Mouse (Mus musculus) lung, embryonic 16.5 days (tissue): ENCODE data around the gene Wscd1. TPM values are rescaled to one million over a fixed set of nuclear protein-coding genes. Genes with fewer than 3 reads are reported as not detected.

Experiments used
- ATAC-seq: fragments of 200-750 bp; cut with Nextera tagmentation; 2 replicates; pipeline ENCODE4 v1.8.0; 2017; ENCODE audit warnings: low read depth, mild to moderate bottlenecking, moderate library complexity
- H3K27ac ChIP-seq: fragments of 300-500 bp; sonication (generic); 2 replicates; pipeline ENCODE4 v1.5.1; 2014; ENCODE audit warnings: mild to moderate bottlenecking, control low read depth, low read length
- H3K27me3 ChIP-seq: fragments of 300-500 bp; sonication (generic); 2 replicates; pipeline ENCODE4 v1.6.1; 2014; ENCODE audit warnings: low read depth, low read length, mixed read lengths; ENCODE audit not compliant: control insufficient read depth, insufficient read depth
- H3K36me3 ChIP-seq: fragments of 300-500 bp; sonication (generic); 2 replicates; pipeline ENCODE4 v1.6.1; 2014; ENCODE audit warnings: low read length; ENCODE audit not compliant: control insufficient read depth, insufficient read depth
- H3K4me1 ChIP-seq: fragments of 300-500 bp; sonication (generic); replicated peaks from 2 replicates; pipeline ENCODE4 v1.6.1; 2014; ENCODE audit warnings: low read length, mixed read lengths; ENCODE audit not compliant: control insufficient read depth, insufficient read depth
- H3K4me2 ChIP-seq: fragments of 300-500 bp; sonication (generic); 2 replicates; pipeline ENCODE4 v1.6.1; 2014; ENCODE audit warnings: low read depth, low read length, control low read depth
- H3K4me3 ChIP-seq: fragments of 300-500 bp; sonication (generic); 2 replicates; pipeline ENCODE4 v1.5.1; 2014; ENCODE audit warnings: mild to moderate bottlenecking, low read length, control low read depth
- H3K9ac ChIP-seq: fragments of 300-500 bp; sonication (generic); 2 replicates; pipeline ENCODE4 v1.6.1; 2014; ENCODE audit warnings: low read length, control low read depth
- H3K9me3 ChIP-seq: fragments of 300-500 bp; sonication (generic); 2 replicates; pipeline ENCODE4 v1.6.1; 2016; ENCODE audit warnings: low read length; ENCODE audit not compliant: control insufficient read depth
- WGBS: fragments of 180-500 bp; shearing (Covaris S2); extraction: QIAGEN DNeasy Blood & Tissue Kit; methylation state at CpG from one replicate; pipeline ENCODE4 v1.1.7; 2014; 5-methylcytosine and 5-hydroxymethylcytosine counted together
- polyA plus RNA-seq: library from polyadenylated mRNA; unstranded; fragments of >200 nt; fragmentation: Nextera tagmentation; extraction: Ambion mirVana; gene quantifications from 2 replicates; pipeline ENCODE4 v1.2.1, GENCODE M21; 2015

Gene Wscd1
- polyA plus RNA-seq, 1 experiment from 2014 or later: 11.8 TPM

DNA sequence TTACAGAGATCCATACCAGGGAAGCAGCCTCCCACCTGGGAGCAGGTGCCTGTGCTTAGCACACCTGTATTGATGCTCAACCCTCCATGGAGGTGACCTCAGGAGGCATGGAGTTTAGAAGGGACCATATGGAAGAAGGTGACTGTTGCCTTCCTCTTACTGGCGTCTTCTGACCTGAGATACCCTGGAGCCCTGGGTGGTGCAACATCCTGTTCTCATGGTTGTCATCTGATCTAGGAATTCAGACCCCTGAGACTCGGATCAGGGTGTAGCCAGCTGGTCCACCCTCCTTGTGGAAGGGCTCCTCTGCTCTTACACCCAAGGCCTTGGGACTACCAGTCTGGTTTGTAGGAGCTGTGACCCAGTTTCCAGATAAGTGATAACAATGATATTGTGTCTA, 15.0 kb downstream of the Wscd1 start:
- Histone ChIP-seq H3K9ac (no peak overlapping the region), H3K36me3 (no peaks in the 10 kb centered on the region), H3K27me3 (no peaks in the 10 kb centered on the region), H3K4me3 (no peak overlapping the region), H3K4me2 (no peak overlapping the region), H3K27ac (no peak overlapping the region), H3K9me3 (no peaks in the 10 kb centered on the region), H3K4me1 (no peaks in the 10 kb centered on the region)
- no peak for ATAC-seq
- WGBS: 63% methylated on average over 2 of the region's 2 CpGs

DNA sequence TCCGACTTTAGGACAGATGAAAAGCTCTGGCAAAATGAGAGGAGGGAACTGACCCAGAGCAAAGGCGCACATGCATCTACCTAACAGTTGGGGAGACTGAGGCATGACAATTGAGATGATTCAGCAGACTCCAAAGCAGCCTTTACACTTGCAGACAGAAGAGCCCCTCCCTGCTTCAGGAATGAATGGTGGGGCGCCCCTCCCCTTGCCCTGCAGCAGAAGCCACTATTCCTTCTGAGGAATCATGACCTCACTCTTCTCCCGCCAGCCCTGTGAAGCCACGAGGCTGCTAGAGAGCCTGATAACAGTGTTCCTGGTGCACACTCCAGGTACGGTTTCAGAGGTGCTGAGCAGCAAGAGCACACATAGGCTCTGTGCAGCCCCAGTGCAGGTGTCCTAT, 15.6 kb downstream of the Wscd1 start:
- Histone ChIP-seq H3K9ac (no peak overlapping the region), H3K27ac (no peak overlapping the region), H3K4me1 (no peaks in the 10 kb centered on the region), H3K9me3 (no peaks in the 10 kb centered on the region), H3K4me3 (no peak overlapping the region), H3K27me3 (no peaks in the 10 kb centered on the region), H3K36me3 (no peaks in the 10 kb centered on the region), H3K4me2 (no peak overlapping the region)
- no peak for ATAC-seq
- WGBS: 47% methylated on average over 6 of the region's 6 CpGs

DNA sequence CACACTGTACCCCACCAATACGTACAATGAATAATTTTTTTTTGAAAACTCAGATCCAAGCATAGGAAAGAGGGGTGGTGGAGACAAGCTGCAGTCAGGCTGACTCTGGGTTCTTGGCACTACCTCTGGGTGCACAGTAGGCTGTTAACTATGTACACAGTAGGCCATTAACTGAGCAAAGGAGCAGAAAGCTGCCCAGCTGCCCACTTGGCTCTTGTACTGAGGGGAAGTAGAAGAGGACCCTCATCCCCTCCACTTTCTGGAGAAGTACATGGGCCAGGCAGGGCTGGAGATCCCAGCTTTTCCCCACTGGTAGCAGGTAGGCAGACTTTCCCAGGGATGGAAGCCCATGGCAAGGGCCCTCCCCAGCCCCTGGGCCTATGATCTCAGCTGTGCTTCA, 16.7 kb downstream of the Wscd1 start:
- Histone ChIP-seq H3K4me2 (no peak overlapping the region), H3K27ac (no peak overlapping the region), H3K36me3 (no peaks in the 10 kb centered on the region), H3K4me3 (no peak overlapping the region), H3K4me1 (no peaks in the 10 kb centered on the region), H3K9ac (no peak overlapping the region), H3K9me3 (no peaks in the 10 kb centered on the region), H3K27me3 (no peaks in the 10 kb centered on the region)
- ATAC-seq: no peak
- WGBS: 89% methylated on average over 1 of the region's 1 CpGs

DNA sequence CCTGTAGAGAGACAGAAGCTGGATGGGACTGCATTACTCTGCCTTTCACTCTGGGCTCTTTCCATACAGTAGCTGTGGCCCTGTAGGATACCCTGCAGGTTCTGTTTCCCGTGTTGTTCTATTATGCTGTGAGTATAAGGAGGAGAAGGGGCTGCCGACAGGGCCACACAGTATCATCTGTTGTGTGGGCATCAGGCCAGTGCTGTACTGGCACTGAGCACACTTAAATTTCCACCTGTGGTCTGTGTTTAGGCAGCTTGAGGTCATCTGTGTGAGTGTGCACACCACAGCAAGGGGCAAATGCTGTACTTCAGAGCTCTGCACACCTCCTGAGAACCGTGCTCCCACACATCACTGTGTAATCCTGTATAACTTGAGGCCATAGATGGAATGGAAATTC, 18.0 kb downstream of the Wscd1 start:
- H3K9me3 ChIP-seq: no peaks in the 10 kb centered on the region
- H3K36me3 ChIP-seq: no peaks in the 10 kb centered on the region
- WGBS: 85% methylated on average over 3 of the region's 3 CpGs
- no peak overlapping the region for H3K4me2 ChIP-seq
- no peak overlapping the region for H3K4me3 ChIP-seq
- H3K27ac ChIP-seq: no peak overlapping the region
- no peak for ATAC-seq
- H3K4me1 ChIP-seq: no peaks in the 10 kb centered on the region
- no peaks in the 10 kb centered on the region for H3K27me3 ChIP-seq
- no peak overlapping the region for H3K9ac ChIP-seq

DNA sequence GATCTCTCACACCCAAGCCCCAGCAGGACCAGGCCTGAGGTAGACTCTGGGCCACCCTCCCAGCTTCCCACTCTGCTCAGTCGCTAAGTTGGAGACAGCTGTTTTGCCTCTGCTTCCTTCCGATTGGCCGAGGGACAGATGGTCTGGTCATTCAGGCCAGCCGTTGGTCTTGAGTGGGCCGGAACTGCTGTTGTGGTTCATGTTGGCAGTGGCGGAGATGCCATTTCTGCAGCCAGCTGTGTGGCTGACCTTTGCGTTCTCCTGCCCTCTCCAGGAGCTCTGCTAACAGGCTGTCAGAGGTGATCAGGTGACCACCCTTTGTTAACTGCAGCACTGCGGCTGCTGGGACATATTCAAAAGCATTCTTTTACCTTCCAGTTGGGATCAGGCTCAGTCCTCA, 20.0 kb downstream of the Wscd1 start:
- H3K4me1 ChIP-seq: no peaks in the 10 kb centered on the region; the same call in 1 of the 2 replicates
- no peak overlapping the region for H3K4me3 ChIP-seq
- WGBS: 48% methylated on average over 8 of the region's 8 CpGs
- ATAC-seq: no peak
- no peaks in the 10 kb centered on the region for H3K36me3 ChIP-seq
- no peaks in the 10 kb centered on the region for H3K27me3 ChIP-seq
- no peaks in the 10 kb centered on the region for H3K9me3 ChIP-seq
- no peak overlapping the region for H3K9ac ChIP-seq
- H3K27ac ChIP-seq: no peak overlapping the region
- no peak overlapping the region for H3K4me2 ChIP-seq

DNA sequence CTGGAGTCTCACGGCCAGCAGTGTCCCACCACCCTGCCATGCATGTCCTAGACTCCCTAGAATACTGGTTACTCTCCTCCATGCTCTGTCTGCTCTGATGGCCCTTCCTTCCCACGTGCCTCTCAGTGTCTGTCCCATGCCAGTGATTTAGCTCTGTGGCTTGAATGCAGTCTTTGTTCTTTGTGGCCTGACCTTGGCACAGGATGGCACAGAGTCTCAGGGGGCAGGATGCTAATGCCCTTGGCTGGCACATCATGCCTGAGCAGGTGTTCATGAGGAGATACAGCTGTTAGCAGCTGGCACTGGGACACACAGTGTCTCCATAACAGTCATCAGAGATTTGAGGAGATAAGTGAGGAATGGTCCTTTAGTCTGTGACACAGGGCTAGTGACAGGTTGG, 20.8 kb downstream of the Wscd1 start:
- no peak overlapping the region for H3K27ac ChIP-seq
- ATAC-seq: no peak
- H3K4me1 ChIP-seq: no peaks in the 10 kb centered on the region; the same call in 1 of the 2 replicates
- no peak overlapping the region for H3K9ac ChIP-seq
- no peak overlapping the region for H3K4me2 ChIP-seq
- no peak overlapping the region for H3K4me3 ChIP-seq
- WGBS: 68% methylated on average over 2 of the region's 2 CpGs
- no peaks in the 10 kb centered on the region for H3K27me3 ChIP-seq
- H3K36me3 ChIP-seq: no peaks in the 10 kb centered on the region
- H3K9me3 ChIP-seq: no peaks in the 10 kb centered on the region

DNA sequence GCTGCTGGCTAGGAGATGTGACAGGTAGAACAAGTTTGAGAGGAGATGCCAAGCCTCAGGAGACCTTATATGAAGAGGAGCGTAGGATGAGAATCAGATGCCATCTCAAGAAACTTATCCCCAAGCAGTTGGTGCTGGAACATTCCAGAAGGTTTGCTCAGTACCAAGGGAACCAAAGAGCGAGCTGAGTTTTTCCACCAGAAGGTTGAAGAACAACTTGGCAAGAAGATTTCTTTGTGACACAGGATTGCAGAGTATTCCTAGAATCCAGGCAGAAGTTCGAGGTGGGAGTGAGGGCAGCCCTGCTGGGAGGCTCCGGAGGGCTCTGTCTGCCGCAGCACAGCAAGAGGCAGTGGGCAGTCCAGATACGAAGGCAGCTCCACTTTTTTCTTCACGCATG, 21.4 kb downstream of the Wscd1 start:
- Histone ChIP-seq H3K27ac (no peak overlapping the region), H3K9ac (no peak overlapping the region), H3K4me1 (no peaks in the 10 kb centered on the region; the same call in 1 of the 2 replicates), H3K27me3 (no peaks in the 10 kb centered on the region), H3K4me3 (no peak overlapping the region), H3K9me3 (no peaks in the 10 kb centered on the region), H3K4me2 (no peak overlapping the region), H3K36me3 (no peaks in the 10 kb centered on the region)
- no peak for ATAC-seq
- 83% methylated on average over 7 of the region's 7 CpGs for WGBS

DNA sequence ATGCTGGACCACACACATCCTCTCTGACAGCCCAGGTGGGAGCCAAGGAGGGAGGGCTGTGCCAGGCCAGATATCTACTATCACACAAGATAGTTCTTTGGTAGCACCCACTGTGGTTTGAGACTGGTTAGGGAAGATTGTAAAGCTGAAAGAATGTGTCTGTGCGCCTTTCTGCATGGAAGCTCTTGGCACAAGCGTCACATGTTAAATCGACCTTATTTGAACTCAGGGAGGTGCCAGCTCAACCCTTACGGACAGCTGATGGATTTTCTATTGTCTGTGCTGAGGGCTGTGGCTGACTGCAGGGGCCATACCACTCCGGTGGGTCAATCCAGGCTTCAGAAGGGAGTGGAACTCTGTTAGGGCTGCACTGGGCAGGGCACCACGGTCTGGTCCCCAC, 22.3 kb downstream of the Wscd1 start:
- Histone ChIP-seq H3K4me1 (no peaks in the 10 kb centered on the region; the same call in 1 of the 2 replicates), H3K27me3 (no peaks in the 10 kb centered on the region), H3K4me2 (no peak overlapping the region), H3K9ac (no peak overlapping the region), H3K4me3 (no peak overlapping the region), H3K27ac (no peak overlapping the region), H3K36me3 (no peaks in the 10 kb centered on the region), H3K9me3 (no peaks in the 10 kb centered on the region)
- no peak for ATAC-seq
- WGBS: 50% methylated on average over 6 of the region's 6 CpGs

DNA sequence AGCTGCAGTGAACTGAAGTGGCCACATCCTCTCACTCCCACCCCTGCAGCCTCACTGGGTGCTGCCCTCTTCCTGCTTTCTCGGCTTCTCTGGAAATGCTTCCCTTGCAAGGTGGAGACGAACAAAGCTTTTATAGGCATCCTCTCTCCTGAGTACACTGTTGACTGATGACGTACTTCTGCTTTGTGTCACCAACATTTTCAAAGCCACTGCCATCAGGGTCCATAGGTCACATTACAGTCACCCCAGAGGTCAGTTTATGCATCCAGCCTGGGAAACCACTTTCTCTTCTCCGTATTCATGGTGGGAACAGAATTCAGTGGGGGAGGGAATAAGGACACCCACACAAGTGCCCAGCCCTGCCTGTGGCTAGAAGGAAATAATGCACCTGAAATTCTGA, 23.1 kb downstream of the Wscd1 start:
- WGBS: 12% methylated on average over 4 of the region's 4 CpGs
- no peak for ATAC-seq

More for the DNA sequence above, 23.1 kb downstream of the Wscd1 start:
- H3K27me3 ChIP-seq: no peaks in the 10 kb centered on the region
- H3K4me2 ChIP-seq: no peak overlapping the region
- no peak overlapping the region for H3K27ac ChIP-seq
- H3K9ac ChIP-seq: no peak overlapping the region
- H3K4me3 ChIP-seq: no peak overlapping the region
- H3K4me1 ChIP-seq: no peaks in the 10 kb centered on the region; the same call in 1 of the 2 replicates
- no peaks in the 10 kb centered on the region for H3K36me3 ChIP-seq
- H3K9me3 ChIP-seq: no peaks in the 10 kb centered on the region
